Mouse (Mus musculus) Patski (cell line): ENCODE data around the gene Jmjd1c. TPM values are rescaled to one million over a fixed set of nuclear protein-coding genes. Genes with fewer than 3 reads are reported as not detected.

ENCODE experiments used
- ATAC-seq: fragments of 100-300 bp; one replicate; pipeline ENCODE4 v1.8.0; 2021
- CTCF ChIA-PET: fragments of 350-600 bp; sonication (Branson Sonifier 250); formaldehyde crosslinking; loops from one replicate; lab custom pipeline; 2022; ENCODE audit warnings: inconsistent platforms; lab: Charles Lee
- POLR2A ChIA-PET: fragments of 350-600 bp; sonication (Branson Sonifier 250); formaldehyde crosslinking; loops from one replicate; lab custom pipeline; 2022; ENCODE audit warnings: antibody characterized with exemption, inconsistent platforms; lab: Charles Lee
- DNase-seq: peaks from one replicate; pipeline ENCODE4 v3.0.0-alpha.2; 2011; ENCODE audit warnings: low read depth, low spot score
- H3K27me3 ChIP-seq: fragments of 371-371 bp; one replicate; pipeline ENCODE4 v1.5.1; 2021
- CTCF ChIP-seq: fragments of 100-300 bp; IDR thresholded peaks from one replicate; pipeline ENCODE4 v1.5.1; 2021
- in situ Hi-C: fragments of 300-500 bp; cut with MboI; formaldehyde crosslinking; loops from 3 replicates; pipeline ENCODE4 v1.11.1; 2018; ENCODE audit warnings: low pct_unique_long_range_greater_than_20kb, mixed read lengths
- polyA plus RNA-seq: library from polyadenylated mRNA; unstranded; gene quantifications from one replicate; pipeline ENCODE4 v1.2.3, GENCODE M21; 2021

The Jmjd1c gene
- polyA plus RNA-seq, 1 experiment from 2014 or later = 26.1 TPM

DNA sequence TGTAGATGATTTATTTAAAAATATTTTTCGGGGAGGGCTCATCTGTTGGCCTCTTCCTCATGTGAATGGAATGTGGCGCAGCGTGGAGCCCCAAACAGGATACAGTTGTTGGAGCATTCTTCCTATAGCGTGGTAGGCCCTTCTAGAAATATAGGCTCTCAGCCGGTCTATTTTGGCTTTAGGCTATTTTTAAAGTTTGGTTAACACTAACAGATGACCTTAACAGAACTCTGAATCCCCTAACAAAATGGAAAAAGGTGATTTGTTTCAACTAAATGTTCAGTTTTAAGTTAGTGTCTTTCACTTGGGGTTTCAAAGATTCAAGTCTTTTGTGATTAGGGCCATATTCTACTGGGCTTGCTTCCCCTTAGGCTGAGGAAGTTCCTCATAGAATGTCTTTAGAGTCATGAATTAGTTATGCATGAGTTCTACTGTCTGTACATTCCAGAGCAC, 91.1 kb downstream of the Jmjd1c start:
- ATAC-seq (peak; percentile 33), DNase-seq (no peak)
- no peak for TF ChIP-seq CTCF
- ChIA-PET POLR2A (interaction anchor here (1.0 to 1.2 kb wide), 2 partner anchors 90 to 302 kb away, joined by 3 to 4 read pairs; no protein-coding TSS in a partner anchor), CTCF (interaction anchor here (1.1 to 2.4 kb wide), 3 partner anchors 11 to 29 kb away, joined by 4 to 7 read pairs (median 4); no protein-coding TSS in a partner anchor)
- H3K27me3 ChIP-seq = no peaks in the 10 kb centered on the region
- in situ Hi-C loops = loop anchor here (5.0 kb wide), 1 partner anchor 90 kb away; the partner anchor contains the start of genes Jmjd1c and Reep3

DNA sequence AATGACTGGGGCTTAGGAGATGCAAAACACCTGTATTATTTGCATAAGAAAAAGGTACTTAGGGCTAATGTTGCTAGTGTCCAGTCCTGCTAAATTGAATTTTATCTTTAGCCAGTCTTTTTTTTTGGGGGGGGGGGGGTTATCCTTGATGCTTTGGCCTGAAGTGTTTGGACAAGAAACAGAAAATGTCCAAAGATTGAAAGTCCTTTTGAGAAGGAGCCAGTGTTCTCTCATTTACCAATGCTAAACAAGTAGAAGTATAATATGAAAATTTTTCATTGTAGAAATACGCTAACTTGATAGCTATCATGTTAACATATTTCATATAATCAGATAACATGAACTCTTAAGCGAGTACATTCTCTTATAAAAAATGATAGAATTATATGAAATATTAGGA, 92.0 kb downstream of the Jmjd1c start:
- no peaks in the 10 kb centered on the region for H3K27me3 ChIP-seq
- POLR2A ChIA-PET = interaction anchor here (1.3 kb wide), 1 partner anchor 21 kb away, joined by 3 read pairs; no protein-coding TSS in a partner anchor
- ATAC-seq = no peak
- no peak for DNase-seq
- no peak for TF ChIP-seq CTCF
- CTCF ChIA-PET = interaction anchor here (0.7 to 2.4 kb wide), 3 partner anchors 10 to 22 kb away, joined by 3 to 7 read pairs (median 3); no protein-coding TSS in a partner anchor
- in situ Hi-C loops = loop anchor here (5.0 kb wide), 1 partner anchor 91 kb away; the partner anchor contains the start of genes Jmjd1c and Reep3

DNA sequence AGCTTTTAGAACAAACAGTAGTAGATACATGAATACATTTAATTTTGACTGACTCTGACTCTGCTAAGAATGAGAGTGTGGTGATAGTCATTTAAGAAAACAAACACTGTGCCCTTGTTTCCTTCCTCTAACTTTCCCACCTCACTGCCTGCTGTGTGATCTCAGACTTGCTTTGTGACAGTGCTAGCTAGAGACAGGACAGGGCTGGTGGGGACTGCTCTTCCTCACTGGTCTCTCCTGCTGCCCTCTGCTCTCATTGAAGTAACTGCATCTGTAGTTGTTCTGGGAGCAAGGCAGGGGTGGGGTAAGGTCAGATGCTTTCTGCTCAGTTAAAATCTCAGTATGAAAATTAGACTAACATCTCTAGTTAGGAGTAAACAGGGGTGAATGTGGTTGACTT, 93.1 kb downstream of the Jmjd1c start:
- in situ Hi-C loops = loop anchor here (5.0 kb wide), 1 partner anchor 92 kb away; the partner anchor contains the start of genes Jmjd1c and Reep3
- no peak for DNase-seq
- ATAC-seq = no peak
- H3K27me3 ChIP-seq = no peaks in the 10 kb centered on the region
- ChIA-PET CTCF (interaction anchor here (0.7 to 2.4 kb wide), 4 partner anchors 9 to 47 kb away, joined by 3 to 7 read pairs (median 4); no protein-coding TSS in a partner anchor), POLR2A (interaction anchor here (1.3 kb wide), 1 partner anchor 19 kb away, joined by 3 read pairs; no protein-coding TSS in a partner anchor)
- no peak for TF ChIP-seq CTCF

DNA sequence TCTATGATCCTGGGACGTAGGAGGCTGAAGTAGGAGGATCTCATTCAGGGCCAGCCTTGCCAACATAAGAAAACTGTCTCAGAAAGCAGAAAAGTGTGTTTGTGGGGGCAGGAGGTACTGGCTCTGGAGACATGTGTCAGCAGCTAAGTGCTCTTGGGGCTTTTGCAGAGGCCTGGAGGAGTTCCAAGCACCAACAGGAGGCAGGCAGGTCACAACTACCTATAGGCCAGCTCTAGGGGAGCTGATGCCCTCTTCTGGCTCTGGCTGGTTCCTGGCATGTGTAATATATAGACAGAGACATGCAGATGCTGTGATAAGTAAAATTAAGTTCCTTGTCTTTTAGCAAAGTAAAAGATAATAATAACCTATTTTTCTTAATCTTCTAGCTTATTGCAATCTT, 94.3 kb downstream of the Jmjd1c start:
- TF ChIP-seq CTCF = peak; percentile 54
- ChIA-PET POLR2A (no interaction called here), CTCF (interaction anchor here (0.8 to 1.8 kb wide), 5 partner anchors 14 to 186 kb away, joined by 3 to 7 read pairs (median 3); no protein-coding TSS in a partner anchor)
- ATAC-seq (no peak), DNase-seq (no peak)
- H3K27me3 ChIP-seq = no peaks in the 10 kb centered on the region
- in situ Hi-C loops = no loop called here

DNA sequence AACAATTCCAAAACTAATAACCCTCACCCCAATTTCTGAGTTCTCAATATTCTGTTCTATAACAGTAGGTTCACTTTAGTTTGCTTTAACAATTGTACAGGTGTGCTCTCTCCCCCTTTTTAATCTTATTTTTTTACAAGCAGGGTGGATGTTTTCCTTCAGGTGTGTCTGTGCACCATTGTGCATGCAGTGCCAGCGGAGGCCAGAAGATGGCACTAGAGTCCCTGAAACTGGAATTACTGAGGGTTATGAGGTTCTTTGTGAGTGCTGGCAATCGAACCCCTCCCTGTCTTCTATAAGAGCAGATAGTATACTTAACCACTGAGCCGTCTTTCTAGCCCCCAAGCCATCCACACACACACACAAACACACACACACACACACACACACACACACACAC, 96.4 kb downstream of the Jmjd1c start:
- ChIA-PET POLR2A (no interaction called here), CTCF (interaction anchor here (0.8 to 0.9 kb wide), 2 partner anchors 23 to 32 kb away, joined by 3 read pairs; no protein-coding TSS in a partner anchor)
- no peak for ATAC-seq

DNA sequence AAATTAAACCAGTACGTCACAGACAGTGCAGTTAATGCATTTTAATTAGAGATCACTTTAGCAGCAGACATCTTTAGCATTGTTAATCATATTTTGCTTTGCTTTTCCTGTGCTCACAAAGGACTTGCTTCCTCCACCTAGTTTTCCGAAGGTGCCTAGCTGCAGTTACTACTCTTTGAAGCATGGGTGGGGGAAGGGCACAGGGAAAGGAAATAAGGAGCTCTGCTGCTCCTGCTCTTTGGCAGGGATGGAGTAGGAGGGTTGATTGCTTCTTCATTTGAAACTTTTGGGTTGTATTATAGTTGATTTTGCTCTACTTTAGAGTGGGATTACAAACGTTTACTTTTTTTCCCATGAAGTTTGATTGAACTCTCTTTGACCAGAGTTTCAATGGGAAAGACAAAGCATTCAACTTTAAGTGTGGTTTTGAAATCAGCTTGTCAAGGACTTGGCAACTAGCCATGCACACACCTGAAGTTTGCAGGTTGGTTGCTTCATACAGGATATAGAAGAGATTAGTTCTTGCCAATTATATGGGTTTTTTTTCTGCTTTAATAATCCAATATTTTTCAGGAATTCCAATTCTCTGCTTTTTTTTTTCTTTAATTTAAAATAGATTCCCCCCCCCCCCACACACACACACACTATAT, 97.2 kb downstream of the Jmjd1c start:
- POLR2A ChIA-PET = no interaction called here
- ATAC-seq (no peak), DNase-seq (no peak)
- TF ChIP-seq CTCF = no peak
- H3K27me3 ChIP-seq = no peaks in the 10 kb centered on the region
- in situ Hi-C loops = no loop called here
- CTCF ChIA-PET = interaction anchor here (0.9 kb wide), 1 partner anchor 22 kb away, joined by 3 read pairs; no protein-coding TSS in a partner anchor

More for the DNA sequence above, 96.4 kb downstream of the Jmjd1c start:
- H3K27me3 ChIP-seq = no peaks in the 10 kb centered on the region
- in situ Hi-C loops = no loop called here
- peak; percentile 64 for TF ChIP-seq CTCF
- DNase-seq = no peak

DNA sequence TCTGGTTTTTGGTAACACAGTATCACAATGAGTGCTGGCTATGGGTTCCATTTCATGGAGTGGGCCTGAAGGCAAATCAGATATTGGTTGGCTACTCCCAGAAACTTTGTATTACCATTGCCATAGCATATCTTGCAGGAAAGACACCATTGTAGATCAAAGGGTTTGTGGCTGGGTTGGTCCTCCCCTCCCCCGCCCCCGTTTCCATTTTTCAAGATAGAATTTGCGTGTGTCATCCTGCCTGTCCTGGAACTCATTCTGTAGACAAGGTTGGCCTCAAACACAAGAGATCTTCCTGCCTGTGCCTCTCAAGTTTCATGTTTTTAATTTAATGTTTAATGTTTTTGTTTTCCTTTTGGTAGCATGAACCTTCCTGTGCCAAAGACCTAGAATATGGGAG, 98.1 kb downstream of the Jmjd1c start:
- no peak for TF ChIP-seq CTCF
- ChIA-PET POLR2A (no interaction called here), CTCF (interaction anchor here (0.9 kb wide), 1 partner anchor 8 kb away, joined by 3 read pairs; no protein-coding TSS in a partner anchor)
- DNase-seq (no peak), ATAC-seq (no peak)
- in situ Hi-C loops = no loop called here
- no peaks in the 10 kb centered on the region for H3K27me3 ChIP-seq

DNA sequence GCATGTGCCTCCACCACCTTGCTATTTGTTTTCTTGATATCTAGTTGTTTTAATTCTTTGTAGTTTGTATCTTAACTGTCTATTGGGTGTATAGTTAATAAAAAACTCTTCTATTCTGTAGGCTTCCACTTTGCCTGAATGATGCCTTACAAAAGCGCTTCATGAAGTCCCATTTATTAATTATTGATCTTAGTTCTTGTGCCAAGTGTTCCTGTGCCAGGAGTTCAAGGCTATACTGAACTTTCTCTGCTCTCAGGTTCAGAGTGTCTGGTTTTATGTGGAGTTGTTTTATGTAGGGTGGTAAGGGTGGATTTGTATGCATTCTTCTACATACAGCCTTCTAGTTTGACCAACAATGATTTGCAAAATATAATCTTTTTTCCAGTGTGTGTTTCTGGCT, 99.7 kb downstream of the Jmjd1c start:
- DNase-seq = no peak
- ChIA-PET CTCF (no interaction called here), POLR2A (no interaction called here)
- no peak for ATAC-seq
- no peaks in the 10 kb centered on the region for H3K27me3 ChIP-seq
- TF ChIP-seq CTCF = no peak
- in situ Hi-C loops = no loop called here

DNA sequence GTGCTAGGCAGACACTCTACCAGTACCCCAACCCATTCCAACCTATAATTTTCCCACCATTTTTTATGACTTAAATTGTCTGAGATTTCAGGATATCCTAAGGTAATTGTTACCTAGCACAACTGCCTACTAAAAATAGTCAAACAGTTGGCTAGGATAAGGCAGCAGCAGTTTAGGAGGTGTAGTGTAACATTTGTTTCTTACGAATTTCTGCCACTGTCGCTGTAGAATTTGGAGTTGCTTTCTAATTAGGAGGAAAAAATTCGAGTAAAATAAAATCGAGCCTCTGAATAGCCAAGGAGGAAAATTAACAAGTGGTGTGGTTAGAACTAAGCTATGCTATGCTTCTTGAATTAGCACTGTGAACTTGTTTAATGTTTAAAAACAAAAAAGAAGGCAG, 101.3 kb downstream of the Jmjd1c start:
- H3K27me3 ChIP-seq = no peaks in the 10 kb centered on the region
- CTCF ChIA-PET = interaction anchor here (1.4 kb wide), 1 partner anchor 9 kb away, joined by 3 read pairs; no protein-coding TSS in a partner anchor
- in situ Hi-C loops = no loop called here
- TF ChIP-seq CTCF = no peak
- DNase-seq (no peak), ATAC-seq (no peak)
- POLR2A ChIA-PET = no interaction called here

DNA sequence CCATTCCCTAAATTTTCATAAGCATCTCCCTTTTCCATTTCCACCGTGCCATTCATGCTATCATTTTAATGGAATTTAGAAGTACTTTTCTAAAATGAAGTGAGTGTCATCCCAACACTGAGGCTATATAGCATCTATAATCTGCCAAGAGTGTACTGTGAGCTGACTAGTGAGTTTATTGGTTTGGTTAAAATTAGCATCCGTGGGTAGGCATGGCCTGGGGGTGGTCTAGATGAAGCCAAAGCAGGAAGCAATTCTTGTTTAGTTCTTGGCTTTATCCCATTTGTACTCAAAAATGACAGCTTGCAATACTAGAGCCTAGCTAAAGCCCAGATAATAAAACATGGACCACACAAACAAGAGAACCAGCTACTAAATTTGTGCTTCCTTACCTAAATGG, 101.9 kb downstream of the Jmjd1c start:
- DNase-seq (no peak), ATAC-seq (no peak)
- in situ Hi-C loops = no loop called here
- no peaks in the 10 kb centered on the region for H3K27me3 ChIP-seq
- ChIA-PET CTCF (interaction anchor here (0.6 to 1.4 kb wide), 2 partner anchors 9 to 447 kb away, joined by 3 to 4 read pairs; no protein-coding TSS in a partner anchor), POLR2A (no interaction called here)
- no peak for TF ChIP-seq CTCF
